Mouse (Mus musculus): ENCODE measurements around the gene Slc44a2. TPM values are rescaled to one million over a fixed set of nuclear protein-coding genes. Genes with fewer than 3 reads are reported as not detected.
A peak's percentile ranks its signal among the peaks of the same experiment; 100 is the strongest.

Gene Slc44a2
- 192 and 271 TPM in 2 replicates for polyA plus RNA-seq (2012; rRNA removed)

GRCm38 (mm10) chr9:21320619-21321512 is at the start of gene Slc44a2:
Gene Slc44a2 (plus strand): TSS chr9:21320698.
- Histone ChIP-seq H3K4me3 (replicated peaks; ENCODE audit: extremely low read depth, low read depth, low read length) (peak within 1 kb of the TSS; percentile 90), H3K4me1 (ENCODE audit: control insufficient read depth, insufficient read depth, low read length) (peaks cover 9% of the 10 kb centered on the region)
- peak; percentile 91 for DNase-seq
- WGBS, result under 1% methylated on average over 52 of the region's 52 CpGs
- no peak for TF ChIP-seq CTCF (IDR thresholded peaks at IDR 0.05; ENCODE audit: insufficient read depth, low read length)
- peak; percentile 88 for TF ChIP-seq POLR2A (IDR thresholded peaks at IDR 0.05; ENCODE audit: borderline replicate concordance, extremely low read depth, low read depth, low read length)

- no peak for DNase-seq
- no peak overlapping the region for H3K4me3 ChIP-seq (replicated peaks; ENCODE audit: extremely low read depth, low read depth, low read length)
- H3K4me1 ChIP-seq (ENCODE audit: control insufficient read depth, insufficient read depth, low read length), result no peaks in the 10 kb centered on the region
- no peak for TF ChIP-seq CTCF (IDR thresholded peaks at IDR 0.05; ENCODE audit: insufficient read depth, low read length)
- TF ChIP-seq POLR2A (IDR thresholded peaks at IDR 0.05; ENCODE audit: borderline replicate concordance, extremely low read depth, low read depth, low read length), result no peak
- WGBS, result 89% methylated on average over 9 of the region's 9 CpGs
Measured at GRCm38 (mm10) chr9:21272391-21272790, 48.1 kb upstream of the Slc44a2 start.

GRCm38 (mm10) chr9:21273094-21273493 is 47.4 kb upstream of the Slc44a2 start:
- Histone ChIP-seq H3K4me3 (replicated peaks; ENCODE audit: extremely low read depth, low read depth, low read length) (no peak overlapping the region), H3K4me1 (ENCODE audit: control insufficient read depth, insufficient read depth, low read length) (no peaks in the 10 kb centered on the region)
- TF ChIP-seq CTCF (IDR thresholded peaks at IDR 0.05; ENCODE audit: insufficient read depth, low read length) (no peak), POLR2A (IDR thresholded peaks at IDR 0.05; ENCODE audit: borderline replicate concordance, extremely low read depth, low read depth, low read length) (no peak)
- DNase-seq, result no peak
- WGBS, result 77% methylated on average over 8 of the region's 8 CpGs

DNA sequence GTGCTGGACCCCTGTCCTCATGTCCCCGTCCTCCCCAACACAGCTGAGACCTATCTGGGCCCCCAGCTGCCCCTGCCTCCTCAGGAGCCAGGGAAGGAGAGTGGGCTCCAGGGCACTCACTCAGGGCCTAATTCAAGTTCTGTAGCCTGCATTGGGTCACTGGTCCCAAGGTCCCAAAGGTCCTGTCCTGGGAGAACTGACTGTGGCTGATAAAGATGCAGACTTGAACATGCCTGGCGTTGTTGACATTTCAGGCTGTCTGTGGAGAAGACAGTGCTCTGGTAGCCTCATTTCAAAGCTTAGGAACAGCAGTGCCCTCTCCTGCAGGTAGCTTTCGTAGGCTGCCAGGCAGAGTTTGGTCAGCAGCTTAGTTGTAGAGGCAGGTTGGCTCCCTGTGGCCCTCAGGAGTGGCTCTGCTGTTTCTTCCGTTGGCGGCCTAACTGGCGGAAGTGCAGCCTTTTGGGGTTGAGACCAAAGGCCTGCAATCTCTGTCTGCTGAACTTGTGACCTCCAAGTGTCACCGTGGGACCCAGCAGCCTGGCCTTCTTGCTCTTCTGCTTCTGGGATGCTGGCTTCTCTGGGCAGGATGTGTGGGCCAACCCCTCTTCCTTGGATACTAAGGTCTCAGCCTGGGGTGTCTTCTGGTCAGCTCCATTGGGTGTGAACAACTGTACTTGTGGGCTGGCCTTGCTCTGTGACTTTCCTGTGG is 46.8 kb upstream of the Slc44a2 start:
- WGBS, result 69% methylated on average over 7 of the region's 7 CpGs
- Histone ChIP-seq H3K4me3 (replicated peaks; ENCODE audit: extremely low read depth, low read depth, low read length) (no peak overlapping the region), H3K4me1 (ENCODE audit: control insufficient read depth, insufficient read depth, low read length) (no peaks in the 10 kb centered on the region)
- no peak for TF ChIP-seq POLR2A (IDR thresholded peaks at IDR 0.05; ENCODE audit: borderline replicate concordance, extremely low read depth, low read depth, low read length)
- TF ChIP-seq CTCF (IDR thresholded peaks at IDR 0.05; ENCODE audit: insufficient read depth, low read length), result no peak
- DNase-seq, result no peak

DNA sequence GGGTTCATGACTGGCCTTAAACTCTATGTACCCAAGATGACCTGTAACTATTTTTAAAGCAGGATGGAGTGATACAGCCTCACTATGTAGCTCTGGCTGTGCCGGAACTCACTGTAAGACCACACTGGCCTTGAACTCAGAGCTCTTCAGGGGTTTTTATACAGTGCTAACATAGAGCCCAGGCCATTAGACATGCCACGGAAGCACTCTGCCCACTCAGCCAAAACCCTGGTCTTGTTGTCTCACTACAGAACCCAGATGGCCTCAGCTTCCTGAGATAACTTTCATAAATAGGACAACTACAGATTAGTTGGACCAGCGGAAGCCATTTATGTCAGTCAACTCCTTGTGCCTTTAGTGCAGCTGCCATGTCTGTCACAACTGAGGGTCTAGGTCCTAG is 46.2 kb upstream of the Slc44a2 start:
- no peak for DNase-seq
- H3K4me3 ChIP-seq (replicated peaks; ENCODE audit: extremely low read depth, low read depth, low read length), result no peak overlapping the region
- H3K4me1 ChIP-seq (ENCODE audit: control insufficient read depth, insufficient read depth, low read length), result no peaks in the 10 kb centered on the region
- WGBS, result 77% methylated on average over 3 of the region's 3 CpGs
- TF ChIP-seq CTCF (IDR thresholded peaks at IDR 0.05; ENCODE audit: insufficient read depth, low read length) (no peak), POLR2A (IDR thresholded peaks at IDR 0.05; ENCODE audit: borderline replicate concordance, extremely low read depth, low read depth, low read length) (no peak)

GRCm38 (mm10) chr9:21275013-21275710 is 45.3 kb upstream of the Slc44a2 start:
- TF ChIP-seq POLR2A (IDR thresholded peaks at IDR 0.05; ENCODE audit: borderline replicate concordance, extremely low read depth, low read depth, low read length), result no peak
- TF ChIP-seq CTCF (IDR thresholded peaks at IDR 0.05; ENCODE audit: insufficient read depth, low read length), result no peak
- 78% methylated on average over 7 of the region's 7 CpGs for WGBS
- H3K4me1 ChIP-seq (ENCODE audit: control insufficient read depth, insufficient read depth, low read length), result no peaks in the 10 kb centered on the region
- no peak overlapping the region for H3K4me3 ChIP-seq (replicated peaks; ENCODE audit: extremely low read depth, low read depth, low read length)
- no peak for DNase-seq

- H3K4me1 ChIP-seq (ENCODE audit: control insufficient read depth, insufficient read depth, low read length), result no peaks in the 10 kb centered on the region
- TF ChIP-seq POLR2A (IDR thresholded peaks at IDR 0.05; ENCODE audit: borderline replicate concordance, extremely low read depth, low read depth, low read length) (no peak), CTCF (IDR thresholded peaks at IDR 0.05; ENCODE audit: insufficient read depth, low read length) (no peak)
- WGBS, result 86% methylated on average over 12 of the region's 12 CpGs
- DNase-seq, result no peak
- no peak overlapping the region for H3K4me3 ChIP-seq (replicated peaks; ENCODE audit: extremely low read depth, low read depth, low read length)
Measured at GRCm38 (mm10) chr9:21275727-21276126, 44.8 kb upstream of the Slc44a2 start.

DNA sequence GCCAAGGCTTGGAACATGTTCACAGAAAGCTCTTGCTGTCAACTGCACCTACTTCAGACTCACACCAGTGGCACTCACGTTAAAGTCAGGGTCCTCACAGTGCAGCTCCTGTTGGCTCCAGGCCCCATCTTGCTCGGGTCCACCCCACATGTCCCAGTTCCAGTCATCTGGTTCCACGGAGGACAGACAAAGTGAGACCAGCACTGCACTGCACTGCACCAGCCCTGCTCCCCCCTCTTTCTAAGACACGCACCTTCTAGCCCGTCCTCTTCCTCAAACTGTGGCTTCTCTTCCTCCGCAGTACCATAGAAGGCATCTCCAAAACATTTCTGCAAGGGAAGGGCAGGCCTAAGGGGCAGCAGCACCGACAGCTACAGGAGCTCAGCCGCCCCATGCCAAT is 44.2 kb upstream of the Slc44a2 start:
- H3K4me3 ChIP-seq (replicated peaks; ENCODE audit: extremely low read depth, low read depth, low read length), result no peak overlapping the region
- no peak for DNase-seq
- no peaks in the 10 kb centered on the region for H3K4me1 ChIP-seq (ENCODE audit: control insufficient read depth, insufficient read depth, low read length)
- TF ChIP-seq CTCF (IDR thresholded peaks at IDR 0.05; ENCODE audit: insufficient read depth, low read length) (no peak), POLR2A (IDR thresholded peaks at IDR 0.05; ENCODE audit: borderline replicate concordance, extremely low read depth, low read depth, low read length) (no peak)
- WGBS, result 81% methylated on average over 8 of the region's 8 CpGs

DNA sequence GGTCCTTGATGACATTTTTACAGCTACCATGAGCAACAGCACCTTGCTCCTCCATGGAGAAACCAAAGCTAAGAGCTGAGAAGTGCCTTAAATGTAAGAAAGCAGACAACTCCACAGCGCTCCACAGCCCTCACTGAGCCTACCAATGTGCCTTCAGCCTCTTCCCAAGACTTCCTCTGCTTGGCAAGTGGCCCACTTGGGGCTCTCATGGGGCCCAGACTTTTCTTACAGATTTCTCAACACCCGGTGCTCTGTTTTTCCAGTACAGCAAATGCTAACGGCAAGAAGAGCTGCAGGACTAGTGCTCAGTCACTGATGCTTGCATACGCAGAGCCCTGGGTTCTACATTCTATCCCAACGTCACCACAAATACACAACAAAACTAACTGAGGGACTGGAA is 42.7 kb upstream of the Slc44a2 start:
- DNase-seq, result no peak
- WGBS, result 75% methylated on average over 5 of the region's 5 CpGs
- no peak overlapping the region for H3K4me3 ChIP-seq (replicated peaks; ENCODE audit: extremely low read depth, low read depth, low read length)
- H3K4me1 ChIP-seq (ENCODE audit: control insufficient read depth, insufficient read depth, low read length), result no peaks in the 10 kb centered on the region
- TF ChIP-seq CTCF (IDR thresholded peaks at IDR 0.05; ENCODE audit: insufficient read depth, low read length), result no peak
